Mouse (Mus musculus): ENCODE data around the gene Nxf2. TPM values are rescaled to one million over a fixed set of nuclear protein-coding genes. Genes with fewer than 3 reads are reported as not detected.

The Nxf2 gene
- polyA plus RNA-seq (2015; fragmentation: Nextera tagmentation; extraction: Ambion mirVana), result 0.83 and 1.3 TPM in 2 replicates

DNA sequence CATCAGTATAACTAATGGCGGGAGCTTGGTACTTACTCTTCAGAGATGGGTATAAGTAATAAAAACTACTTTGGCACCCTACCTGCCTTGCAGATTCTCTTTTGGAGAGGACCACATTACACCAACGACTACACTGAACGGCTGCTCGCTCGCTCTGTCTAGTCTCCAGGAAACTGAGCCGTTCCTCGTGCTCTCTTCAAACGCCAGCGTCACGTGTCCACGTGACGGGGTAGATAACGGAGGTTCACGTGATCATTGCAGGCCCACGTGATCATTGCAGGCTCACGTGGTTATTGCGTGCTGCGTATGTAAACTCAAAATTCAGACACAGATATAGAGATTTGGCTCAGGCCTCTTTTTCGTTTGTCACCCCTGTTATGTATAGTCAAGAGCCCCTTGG lies at the start of gene Nxf2:
TSS of gene Nxf2 (minus strand) at position 209 of the 400 bp plus-strand sequence.
- no peaks in the 10 kb centered on the region for H3K36me3 ChIP-seq
- no peak for ATAC-seq (ENCODE audit: low FRiP score, low read depth)
- no peaks in the 10 kb centered on the region for H3K9me3 ChIP-seq
- peak within 1 kb of the TSS; percentile 36 for H3K4me3 ChIP-seq
- H3K4me2 ChIP-seq (replicated peaks), result peak within 1 kb of the TSS; percentile 56
- peak within 1 kb of the TSS; percentile 13; the same call in 1 of the 2 replicates for H3K9ac ChIP-seq
- H3K4me1 ChIP-seq, result no peaks in the 10 kb centered on the region
- H3K27me3 ChIP-seq, result peaks cover 22% of the 10 kb centered on the region
- H3K27ac ChIP-seq, result no peak within 1 kb of the TSS
- WGBS, result 89% methylated on average over 19 of the region's 19 CpGs

DNA sequence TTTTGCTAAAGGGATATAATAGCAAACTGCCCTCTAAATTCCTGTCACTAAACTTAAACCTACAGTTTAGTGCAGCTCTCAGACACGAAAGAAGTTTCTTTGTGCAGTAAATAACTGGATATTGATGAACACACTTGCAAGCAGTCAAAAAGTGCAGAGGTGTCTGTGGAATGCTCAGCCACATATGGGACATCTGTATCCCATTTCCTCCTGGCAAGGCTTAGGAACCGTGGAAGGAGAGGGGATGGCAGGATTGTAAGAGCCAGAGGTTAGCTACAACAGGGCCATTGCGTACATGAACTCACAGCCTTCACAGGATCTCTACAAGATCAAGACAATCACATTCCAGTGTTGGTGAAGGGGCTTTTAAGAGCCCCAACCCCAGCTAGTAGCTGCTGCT lies 46.8 kb upstream of the Nxf2 start:
- ATAC-seq (ENCODE audit: low FRiP score, low read depth), result no peak
- H3K27me3 ChIP-seq, result peaks cover 28% of the 10 kb centered on the region; the same call in 1 of the 2 replicates

DNA sequence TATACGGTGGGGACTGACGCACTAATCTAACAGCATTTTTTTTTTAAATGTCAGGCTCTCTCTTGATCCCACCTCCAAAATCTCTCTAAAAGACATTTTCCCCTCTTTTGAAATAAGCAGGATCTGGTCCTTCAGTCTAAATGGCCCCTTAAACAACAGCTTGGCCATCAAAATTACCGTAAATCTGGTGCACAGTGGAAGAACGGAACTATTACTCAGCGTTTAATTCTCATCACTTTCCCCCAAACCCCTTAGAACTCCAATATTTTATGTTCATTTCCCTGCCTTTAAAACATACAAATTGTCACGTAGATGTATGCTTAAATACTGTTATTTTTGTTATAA lies 44.9 kb upstream of the Nxf2 start:
- Histone ChIP-seq H3K27ac (no peak overlapping the region), H3K9me3 (no peaks in the 10 kb centered on the region), H3K4me2 (replicated peaks) (peak overlapping the region; percentile 56), H3K36me3 (no peaks in the 10 kb centered on the region), H3K4me1 (no peaks in the 10 kb centered on the region), H3K4me3 (peak overlapping the region; percentile 58), H3K27me3 (peaks cover 28% of the 10 kb centered on the region; the same call in 1 of the 2 replicates), H3K9ac (no peak overlapping the region)
- 34% methylated on average over 6 of the region's 6 CpGs for WGBS
- no peak for ATAC-seq (ENCODE audit: low FRiP score, low read depth)

More for the DNA sequence above, 46.8 kb upstream of the Nxf2 start:
- H3K4me1 ChIP-seq, result no peaks in the 10 kb centered on the region
- H3K9me3 ChIP-seq, result no peaks in the 10 kb centered on the region
- no peak overlapping the region for H3K27ac ChIP-seq
- H3K4me2 ChIP-seq (replicated peaks), result no peak overlapping the region
- H3K4me3 ChIP-seq, result no peak overlapping the region
- 20% methylated on average over 3 of the region's 3 CpGs for WGBS
- no peaks in the 10 kb centered on the region for H3K36me3 ChIP-seq
- no peak overlapping the region for H3K9ac ChIP-seq

DNA sequence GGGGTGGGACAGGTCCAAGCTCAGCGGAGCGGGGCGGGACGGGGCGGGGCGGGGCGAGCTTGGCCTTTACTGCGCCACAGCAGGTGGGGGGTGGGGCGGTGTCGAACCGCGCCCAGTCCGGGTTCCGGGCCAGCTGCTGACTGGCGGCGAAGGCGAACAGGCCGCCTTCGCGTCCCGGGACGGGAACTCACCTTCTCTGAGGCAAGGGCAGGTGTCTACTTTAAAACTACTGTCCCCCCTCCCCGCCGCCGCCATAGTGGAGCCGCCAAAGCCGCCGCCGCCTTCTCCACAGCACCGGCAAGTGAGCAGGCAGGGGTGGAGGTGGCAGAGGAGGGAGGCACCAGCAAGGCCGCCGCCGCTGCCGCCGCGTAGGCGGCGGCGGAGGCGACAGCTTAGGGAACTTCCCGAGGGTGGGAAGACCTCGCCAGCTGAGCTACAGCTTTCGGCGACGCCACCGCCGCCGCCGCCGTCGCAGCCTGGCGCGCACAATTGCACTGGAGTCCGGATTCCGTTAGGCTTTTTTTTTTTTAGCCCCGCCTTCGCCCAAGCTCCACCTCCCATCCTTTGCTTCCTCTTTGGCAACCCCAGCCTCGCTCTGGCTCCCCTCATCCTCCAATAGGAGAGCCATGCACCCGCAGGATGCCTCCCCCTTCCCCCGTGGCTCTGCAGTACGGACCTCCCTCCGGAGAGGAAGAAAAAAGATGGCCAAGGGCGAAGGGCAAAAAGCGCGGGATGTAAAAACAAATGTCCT lies 44.3 kb upstream of the Nxf2 start, which contains the start of gene Zmat1:
TSS of gene Zmat1 (minus strand) at position 490 of the 751 bp plus-strand sequence.
- Histone ChIP-seq H3K9me3 (no peaks in the 10 kb centered on the region), H3K4me2 (replicated peaks) (peak within 1 kb of the TSS; percentile 56), H3K27me3 (peaks cover 27% of the 10 kb centered on the region; the same call in 1 of the 2 replicates), H3K9ac (peak within 1 kb of the TSS; percentile 81), H3K27ac (peak within 1 kb of the TSS; percentile 86), H3K4me3 (peak within 1 kb of the TSS; percentile 58), H3K36me3 (no peaks in the 10 kb centered on the region), H3K4me1 (no peaks in the 10 kb centered on the region)
- peak; percentile 98 for ATAC-seq (ENCODE audit: low FRiP score, low read depth)
- 19% methylated on average over 48 of the region's 65 CpGs for WGBS

DNA sequence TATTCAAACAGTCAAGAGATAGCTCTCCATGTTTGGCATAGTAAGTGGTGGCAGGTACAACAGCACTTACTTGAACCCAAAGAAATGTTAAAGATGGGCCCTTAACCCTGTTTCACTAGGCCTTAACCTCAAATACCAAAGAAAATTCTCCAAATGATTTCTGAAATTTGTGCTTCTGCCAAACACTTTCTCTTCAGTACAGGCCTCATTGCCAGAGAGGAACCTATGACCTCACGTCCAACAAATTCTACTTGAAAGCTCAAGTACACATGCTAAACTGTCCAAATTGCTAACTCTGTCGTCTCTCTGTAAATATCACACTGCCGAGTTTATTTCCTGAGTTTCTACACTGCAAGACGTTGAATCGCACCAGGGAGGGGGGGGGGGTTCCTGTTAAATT lies 43.5 kb upstream of the Nxf2 start:
- H3K9ac ChIP-seq, result no peak overlapping the region
- peak overlapping the region; percentile 58 for H3K4me3 ChIP-seq
- peak overlapping the region; percentile 56 for H3K4me2 ChIP-seq (replicated peaks)
- ATAC-seq (ENCODE audit: low FRiP score, low read depth), result no peak
- no peaks in the 10 kb centered on the region for H3K9me3 ChIP-seq
- peaks cover 27% of the 10 kb centered on the region; the same call in 1 of the 2 replicates for H3K27me3 ChIP-seq
- H3K36me3 ChIP-seq, result no peaks in the 10 kb centered on the region
- H3K27ac ChIP-seq, result no peak overlapping the region; the same call in 1 of the 2 replicates
- no peaks in the 10 kb centered on the region for H3K4me1 ChIP-seq
- WGBS, result 33% methylated on average over 5 of the region's 5 CpGs

- peak overlapping the region; percentile 36 for H3K4me3 ChIP-seq
- 63% methylated on average over 31 of the region's 53 CpGs for WGBS
- no peaks in the 10 kb centered on the region for H3K4me1 ChIP-seq
- peak; percentile 93 for ATAC-seq (ENCODE audit: low FRiP score, low read depth)
- peak overlapping the region; percentile 13; the same call in 1 of the 2 replicates for H3K9ac ChIP-seq
- H3K9me3 ChIP-seq, result no peaks in the 10 kb centered on the region
- H3K27ac ChIP-seq, result no peak overlapping the region
- no peaks in the 10 kb centered on the region for H3K36me3 ChIP-seq
- H3K27me3 ChIP-seq, result peaks cover 23% of the 10 kb centered on the region
- H3K4me2 ChIP-seq (replicated peaks), result peak overlapping the region; percentile 56
Observed at GRCm38 (mm10) chrX:134963305-134964094, 1.1 kb downstream of the Nxf2 start.

DNA sequence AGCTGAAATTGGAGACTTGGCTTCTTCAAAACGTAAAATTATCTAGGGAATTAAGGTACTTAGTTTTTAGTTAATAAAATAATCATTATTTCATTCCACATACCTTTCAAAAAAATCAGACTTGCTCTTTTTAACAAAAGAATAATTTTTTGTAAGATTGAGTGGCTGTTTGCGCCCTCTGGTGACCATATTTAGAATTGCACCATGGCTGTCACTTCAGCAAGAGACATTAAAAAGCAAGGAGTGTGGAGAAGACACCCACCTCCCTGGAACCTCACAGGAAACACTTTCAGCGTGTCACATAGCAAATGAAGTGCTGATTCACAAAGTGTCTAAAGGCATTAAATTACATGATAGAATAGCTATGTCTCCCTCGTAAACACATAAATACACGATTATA lies 34.2 kb downstream of the Nxf2 start:
- Histone ChIP-seq H3K4me2 (replicated peaks) (no peak overlapping the region), H3K27me3 (peaks cover 2% of the 10 kb centered on the region), H3K9ac (no peak overlapping the region), H3K27ac (no peak overlapping the region), H3K9me3 (no peaks in the 10 kb centered on the region), H3K36me3 (no peaks in the 10 kb centered on the region), H3K4me3 (no peak overlapping the region), H3K4me1 (no peaks in the 10 kb centered on the region)
- ATAC-seq (ENCODE audit: low FRiP score, low read depth), result no peak
- 37% methylated on average over 5 of the region's 5 CpGs for WGBS

DNA sequence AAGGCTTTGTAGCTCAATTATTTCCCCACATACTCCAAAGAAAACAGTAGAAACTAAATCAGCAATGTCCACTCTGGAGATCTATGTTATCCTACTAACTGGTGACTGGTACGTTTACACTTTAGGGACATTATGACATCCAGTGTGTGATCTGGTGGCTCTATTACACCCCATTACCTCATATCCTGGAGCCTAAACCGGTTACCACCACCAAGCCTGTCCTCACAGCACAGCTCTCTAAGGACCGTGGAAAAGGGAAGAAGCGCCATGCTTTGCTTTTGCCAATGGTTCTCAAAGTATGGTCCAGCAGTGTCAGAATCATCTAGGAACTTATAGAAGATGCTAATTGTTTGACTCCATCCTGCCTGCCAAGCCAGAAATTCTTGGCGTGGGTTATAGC lies 34.6 kb downstream of the Nxf2 start:
- Histone ChIP-seq H3K9me3 (no peaks in the 10 kb centered on the region), H3K36me3 (no peaks in the 10 kb centered on the region), H3K9ac (no peak overlapping the region), H3K4me3 (no peak overlapping the region), H3K4me2 (replicated peaks) (no peak overlapping the region), H3K27me3 (peaks cover 2% of the 10 kb centered on the region), H3K27ac (no peak overlapping the region), H3K4me1 (no peaks in the 10 kb centered on the region)
- WGBS, result 74% methylated on average over 5 of the region's 5 CpGs
- ATAC-seq (ENCODE audit: low FRiP score, low read depth), result no peak

GRCm38 (mm10) chrX:134925058-134925457 lies 39.5 kb downstream of the Nxf2 start:
- H3K27me3 ChIP-seq, result peaks cover 3% of the 10 kb centered on the region

GRCm38 (mm10) chrX:134923675-134924424 lies 40.7 kb downstream of the Nxf2 start:
- Histone ChIP-seq H3K27ac (no peak overlapping the region; the same call in 1 of the 2 replicates), H3K4me1 (no peaks in the 10 kb centered on the region), H3K9me3 (no peaks in the 10 kb centered on the region), H3K9ac (no peak overlapping the region), H3K4me2 (replicated peaks) (no peak overlapping the region), H3K36me3 (no peaks in the 10 kb centered on the region), H3K27me3 (peaks cover 8% of the 10 kb centered on the region), H3K4me3 (no peak overlapping the region)
- ATAC-seq (ENCODE audit: low FRiP score, low read depth), result no peak
- 59% methylated on average over 7 of the region's 7 CpGs for WGBS

More at GRCm38 (mm10) chrX:134925058-134925457, 39.5 kb downstream of the Nxf2 start:
- H3K9me3 ChIP-seq, result no peaks in the 10 kb centered on the region
- no peak overlapping the region for H3K4me2 ChIP-seq (replicated peaks)
- H3K9ac ChIP-seq, result no peak overlapping the region
- no peak for ATAC-seq (ENCODE audit: low FRiP score, low read depth)
- H3K27ac ChIP-seq, result no peak overlapping the region
- H3K4me1 ChIP-seq, result no peaks in the 10 kb centered on the region
- H3K36me3 ChIP-seq, result no peaks in the 10 kb centered on the region
- no peak overlapping the region for H3K4me3 ChIP-seq

GRCm38 (mm10) chrX:134919220-134919619 lies 45.3 kb downstream of the Nxf2 start:
- no peak overlapping the region for H3K9ac ChIP-seq
- H3K27ac ChIP-seq, result no peak overlapping the region
- H3K4me2 ChIP-seq (replicated peaks), result no peak overlapping the region
- ATAC-seq (ENCODE audit: low FRiP score, low read depth), result no peak
- peaks cover 11% of the 10 kb centered on the region; the same call in 1 of the 2 replicates for H3K27me3 ChIP-seq
- H3K4me3 ChIP-seq, result no peak overlapping the region
- no peaks in the 10 kb centered on the region for H3K36me3 ChIP-seq
- no peaks in the 10 kb centered on the region for H3K4me1 ChIP-seq
- WGBS, result 71% methylated on average over 1 of the region's 1 CpGs
- H3K9me3 ChIP-seq, result no peaks in the 10 kb centered on the region

Measured in limb, embryonic 13.5 days (tissue).